In genomic region chrX:167207741-167208505, GRCm38 (mm10) we compare ENCODE assay signal across 8 mouse cellular contexts. TPM values are rescaled to one million over a fixed set of nuclear protein-coding genes. Genes with fewer than 3 reads are reported as not detected.
A peak's percentile ranks its signal among the peaks of the same experiment; 100 is the strongest.
DNase-seq lines count a peak whose midpoint lies in the region; ATAC-seq and TF ChIP-seq lines count a peak whose summit lies in the region.

No protein-coding gene starts in this region.

- no peaks in the 10 kb centered on the region for H3K9me3 ChIP-seq in forebrain, embryonic 16.5 days (ENCODE audit: control insufficient read depth, low read length)
- no peaks in the 10 kb centered on the region for H3K9me3 ChIP-seq in intestine, embryonic 16.5 days (ENCODE audit: control insufficient read depth, low read length)

- peaks cover 6% of the 10 kb centered on the region; the same call in 1 of the 2 replicates for H3K4me1 ChIP-seq in forebrain, embryonic 16.5 days (replicated peaks; ENCODE audit: control insufficient read depth, insufficient read depth, low read length)
- peaks cover 2% of the 10 kb centered on the region; the same call in 1 of the 2 replicates for H3K4me1 ChIP-seq in intestine, embryonic 16.5 days (ENCODE audit: control insufficient read depth, insufficient read depth, low read length)

- H3K27ac ChIP-seq in left cerebral cortex, adult 2 months = peak overlapping the region; percentile 93
- H3K27ac ChIP-seq in forebrain, embryonic 16.5 days (ENCODE audit: low read length) = peak overlapping the region; percentile 97
- peak overlapping the region; percentile 91 for H3K27ac ChIP-seq in intestine, embryonic 16.5 days (ENCODE audit: low read length)

- peak overlapping the region; percentile 70 for H3K4me3 ChIP-seq in left cerebral cortex, adult 2 months
- H3K4me3 ChIP-seq in forebrain, embryonic 16.5 days (replicated peaks; ENCODE audit: low read length) = peak overlapping the region; percentile 67
- peak overlapping the region; percentile 64 for H3K4me3 ChIP-seq in intestine, embryonic 16.5 days (ENCODE audit: low read length)

- peak overlapping the region; percentile 82 for H3K9ac ChIP-seq in forebrain, embryonic 16.5 days (replicated peaks; ENCODE audit: low read depth, low read length)
- H3K9ac ChIP-seq in intestine, embryonic 16.5 days (ENCODE audit: low read depth, low read length) = peak overlapping the region; percentile 68

- DNase-seq in left cerebral cortex, adult 2 months (ENCODE audit: extremely low spot score in 1 of 2, low spot score in 2 of 2) = no peak
- DNase-seq in left cerebral cortex, adult 8-10 months (ENCODE audit: low spot score in 2 of 2) = no peak
- DNase-seq in ZHBTc4 (ENCODE audit: low read depth, low spot score) = peak; percentile 7
- DNase-seq in mesoderm, embryonic 11.5 days (ENCODE audit: low read depth, low spot score) = peak; percentile 37
- DNase-seq in thymus, postnatal 4 days = peak; percentile 62
- DNase-seq in layer of hippocampus, adult 18-20 months (ENCODE audit: low spot score in 2 of 2) = no peak

- H3K27me3 ChIP-seq in forebrain, embryonic 16.5 days (replicated peaks; ENCODE audit: control insufficient read depth, insufficient read depth, low read length) = peaks cover 2% of the 10 kb centered on the region; the same call in 1 of the 2 replicates
- H3K27me3 ChIP-seq in intestine, embryonic 16.5 days (replicated peaks; ENCODE audit: control insufficient read depth, insufficient read depth, low read length) = 0 out of 2 replicates have a peak, but pooled peaks cover 2% of the 10 kb centered on the region

- 0 out of 2 replicates have a peak, but pooled peaks cover 2% of the 10 kb centered on the region for H3K36me3 ChIP-seq in forebrain, embryonic 16.5 days (ENCODE audit: control insufficient read depth, insufficient read depth)
- no peaks in the 10 kb centered on the region for H3K36me3 ChIP-seq in intestine, embryonic 16.5 days (ENCODE audit: control insufficient read depth, insufficient read depth, low read length)

- intact Hi-C loops in left cerebral cortex, adult 2 months (cut with DNase I) = loop anchor here (5.0 to 10.0 kb wide), 7 partner anchors 36 to 696 kb away; no protein-coding TSS in a partner anchor

- peak overlapping the region; percentile 64 for H3K4me2 ChIP-seq in forebrain, embryonic 16.5 days (ENCODE audit: low read length)
- peak overlapping the region; percentile 37 for H3K4me2 ChIP-seq in intestine, embryonic 16.5 days (ENCODE audit: low read depth, low read length)

- peak; percentile 41 for ATAC-seq in forebrain, embryonic 16.5 days
- no peak for ATAC-seq in intestine, embryonic 16.5 days

- no peak for TF ChIP-seq CTCF in left cerebral cortex, adult 2 months (IDR thresholded peaks at IDR 0.05)

- 17% methylated on average over 22 of the region's 25 CpGs for WGBS in forebrain, embryonic 16.5 days
- 20% methylated on average over 25 of the region's 25 CpGs for WGBS in intestine, embryonic 16.5 days

RNA-seq across cellular contexts. Expression of gene Tmsb4x, which starts 1.2 kb away (rescaled TPM):
- 100 to 1,000 TPM; 851 to 933 TPM for total RNA-seq in left cerebral cortex, adult 2 months (2021)
- 1,000 to 10,000 TPM; 1,163 to 1,347 (median 1,209) TPM for total RNA-seq in left cerebral cortex, adult 8-10 months (2022)
- polyA plus RNA-seq in forebrain, embryonic 16.5 days (2015; fragmentation: Nextera tagmentation; extraction: Ambion mirVana) = 6,382 and 7,459 TPM in 2 replicates
- 2,883 and 3,085 TPM in 2 replicates for polyA plus RNA-seq in intestine, embryonic 16.5 days (2015; fragmentation: Nextera tagmentation; extraction: Ambion mirVana)
- 1,000 to 10,000 TPM; 1,626 to 1,851 TPM for total RNA-seq in layer of hippocampus, adult 18-20 months (2021)

RNA-seq across cellular contexts. Expression of gene Tlr8, which starts 56.2 kb away (rescaled TPM):
- under 1 TPM; 0.14 to 0.16 TPM for total RNA-seq in left cerebral cortex, adult 2 months (2021)
- under 1 TPM; 0.11 to 0.34 (median 0.24) TPM for total RNA-seq in left cerebral cortex, adult 8-10 months (2022)
- 0.10 TPM in 1 of 2 replicates, not detected in the other for polyA plus RNA-seq in forebrain, embryonic 16.5 days (2015; fragmentation: Nextera tagmentation; extraction: Ambion mirVana)
- 0.35 and 0.66 TPM in 2 replicates for polyA plus RNA-seq in intestine, embryonic 16.5 days (2015; fragmentation: Nextera tagmentation; extraction: Ambion mirVana)
- total RNA-seq in layer of hippocampus, adult 18-20 months (2021) = under 1 TPM in 1 of 2 experiments, not detected in 1; 0.20 TPM

Comparison
In these comparisons a context has a peak if more than half of its experiments do, and no peak if none do; other contexts are left out.
1. DNase-seq: peak in ZHBTc4 (single experiment), mesoderm, embryonic 11.5 days (single experiment) and thymus, postnatal 4 days (single experiment); none in left cerebral cortex, adult 2 months (0 of 2), left cerebral cortex, adult 8-10 months (0 of 2) and layer of hippocampus, adult 18-20 months (0 of 2).
2. Peak in every context shown above with its lines, with median percentiles within 50 percentile points of each other: H3K27ac ChIP-seq and H3K4me3 ChIP-seq.